Mouse (Mus musculus): ENCODE results near the gene Retsat.
A peak's percentile ranks its signal among the peaks of the same experiment; 100 is the strongest.

Gene Retsat

GRCm38 (mm10) chr6:72590111-72590510 is 8.2 kb upstream of the Retsat start:
- no peak for DNase-seq

DNA sequence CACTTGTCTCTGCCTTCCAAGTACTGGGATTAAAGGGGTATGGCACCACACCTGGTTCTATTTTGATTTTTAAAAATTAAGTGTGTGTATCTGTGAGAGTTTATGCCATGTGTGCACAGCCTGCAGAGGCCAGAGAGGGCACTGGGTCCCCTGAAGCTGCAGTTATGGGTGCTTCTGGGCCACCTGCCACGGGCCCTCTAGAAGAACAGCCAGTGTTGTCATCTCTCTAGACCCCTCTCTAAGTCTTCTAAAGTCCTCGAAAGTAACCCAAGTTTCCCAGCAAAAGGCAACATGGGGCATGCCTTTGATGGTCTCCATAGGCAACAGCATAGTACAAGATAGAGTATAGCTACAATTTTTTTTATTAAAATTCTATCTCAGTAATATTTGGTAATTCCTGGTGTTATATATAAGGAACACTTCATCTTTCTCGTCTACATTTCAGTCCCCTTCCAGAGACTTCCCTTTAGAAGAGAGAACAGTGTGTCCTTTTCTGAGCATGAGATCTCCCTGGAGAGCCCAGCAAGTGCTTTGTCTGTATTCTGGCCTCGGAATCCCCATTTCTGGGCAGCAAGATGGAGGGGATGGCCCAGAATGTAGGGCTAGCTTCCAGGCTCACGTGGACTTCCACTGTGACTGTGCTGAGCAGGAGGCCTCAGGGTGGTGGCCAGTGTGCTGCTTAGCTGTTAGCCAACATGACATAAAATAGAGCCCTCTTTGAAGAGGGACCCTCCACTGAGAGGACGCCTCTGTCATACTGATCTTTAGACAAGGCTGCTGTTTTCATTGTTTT is 5.1 kb upstream of the Retsat start:
- no peak for DNase-seq

- DNase-seq, result no peak
Observed at GRCm38 (mm10) chr6:72593914-72594313, 4.4 kb upstream of the Retsat start.

DNA sequence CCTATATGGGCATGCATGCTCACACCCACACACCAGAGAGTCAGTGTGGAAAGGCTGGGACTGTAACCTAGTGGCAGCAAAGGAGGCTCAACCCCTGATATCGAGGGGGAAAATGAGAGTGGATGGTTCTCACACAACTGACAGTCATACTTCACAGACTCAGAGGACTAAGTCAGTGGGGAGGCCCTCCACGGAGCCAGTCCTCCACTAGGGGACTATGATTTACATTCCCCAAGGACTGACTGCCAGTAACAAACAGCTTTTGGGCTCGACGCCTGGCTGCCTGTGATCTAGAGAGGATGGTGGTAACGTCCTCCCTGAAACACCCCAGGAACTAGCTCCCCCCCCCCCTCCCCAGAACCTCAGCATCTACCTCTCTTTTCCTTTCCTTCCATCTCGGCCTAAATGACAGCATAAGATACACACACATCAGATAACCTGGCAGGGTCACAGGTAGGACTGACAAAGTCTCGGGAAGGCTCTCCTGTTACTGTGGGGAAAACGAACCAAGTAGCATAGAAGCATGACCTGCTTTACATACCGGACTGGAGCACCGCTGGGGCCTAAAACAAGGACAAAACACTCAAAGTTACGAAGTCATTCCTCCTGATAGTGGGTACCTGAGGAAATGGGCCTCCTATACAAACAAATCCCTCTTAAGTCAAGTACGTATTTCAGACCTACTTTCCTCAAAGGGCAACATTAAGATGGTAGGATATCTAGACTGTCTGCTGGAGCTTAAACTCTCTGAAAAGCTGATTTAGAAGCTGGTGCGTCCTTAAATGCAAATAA is 996 bp upstream of the Retsat start:
- DNase-seq, result no peak

DNA sequence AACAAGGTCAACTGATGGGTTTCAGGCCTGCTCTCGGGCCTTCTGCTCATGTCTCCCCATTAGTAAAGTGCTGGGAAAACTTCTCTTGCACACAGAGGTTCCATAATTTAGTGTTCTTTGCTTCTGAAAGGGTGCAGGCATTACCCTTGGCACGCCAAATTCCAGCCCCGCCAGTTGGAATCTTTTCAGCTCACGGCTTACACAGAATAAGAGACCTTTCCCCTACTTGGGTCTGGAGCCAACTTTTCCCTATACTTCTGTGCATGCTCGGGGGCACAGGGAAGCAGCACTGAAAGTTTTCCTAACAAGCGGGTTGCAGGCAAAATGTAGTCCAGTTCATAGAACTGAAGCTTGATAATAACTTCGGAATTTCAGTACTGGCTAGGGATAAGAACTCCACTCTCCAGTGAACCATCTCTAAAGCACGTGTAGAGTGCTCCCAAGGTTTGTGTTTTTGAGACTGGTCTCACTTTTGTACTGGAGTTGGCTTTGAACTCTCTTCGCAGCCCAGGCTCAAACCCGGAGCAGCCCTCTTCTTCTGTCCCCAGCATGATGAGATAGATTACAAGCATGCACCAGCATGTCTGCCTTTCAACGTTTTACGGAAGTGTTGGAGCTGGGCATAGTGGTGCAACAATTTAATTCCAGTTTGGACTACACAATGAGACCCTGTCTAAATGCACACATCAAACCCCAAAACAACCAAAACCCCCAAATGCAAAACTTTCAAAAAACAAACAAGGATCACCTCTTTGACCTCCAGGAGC is 699 bp downstream of the Retsat start:
- no peak for DNase-seq

DNA sequence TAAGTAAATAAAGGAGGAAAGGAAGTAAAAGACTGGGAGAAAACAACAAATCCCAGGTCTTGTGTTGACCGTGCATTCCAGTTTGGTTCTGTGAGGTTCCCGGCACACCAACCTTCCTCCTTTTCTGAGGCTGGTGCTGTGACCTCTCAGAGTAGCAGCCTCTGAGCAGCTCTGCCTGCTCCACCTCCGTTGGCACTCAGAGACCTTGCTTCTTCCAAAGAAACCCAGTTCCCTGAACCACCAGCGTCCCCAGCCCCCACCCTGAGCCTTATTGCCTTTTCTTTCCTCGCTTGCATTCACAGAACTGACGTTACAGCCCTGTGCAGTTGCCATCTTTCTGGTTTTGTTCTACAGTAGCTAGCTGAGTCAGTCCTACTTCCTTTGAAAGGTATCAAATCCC is 1.9 kb downstream of the Retsat start:
- DNase-seq, result no peak

GRCm38 (mm10) chr6:72600771-72601170 is 2.5 kb downstream of the Retsat start:
- no peak for DNase-seq

GRCm38 (mm10) chr6:72601732-72602131 is 3.5 kb downstream of the Retsat start:
- peak; percentile 45 to 71 for DNase-seq

DNA sequence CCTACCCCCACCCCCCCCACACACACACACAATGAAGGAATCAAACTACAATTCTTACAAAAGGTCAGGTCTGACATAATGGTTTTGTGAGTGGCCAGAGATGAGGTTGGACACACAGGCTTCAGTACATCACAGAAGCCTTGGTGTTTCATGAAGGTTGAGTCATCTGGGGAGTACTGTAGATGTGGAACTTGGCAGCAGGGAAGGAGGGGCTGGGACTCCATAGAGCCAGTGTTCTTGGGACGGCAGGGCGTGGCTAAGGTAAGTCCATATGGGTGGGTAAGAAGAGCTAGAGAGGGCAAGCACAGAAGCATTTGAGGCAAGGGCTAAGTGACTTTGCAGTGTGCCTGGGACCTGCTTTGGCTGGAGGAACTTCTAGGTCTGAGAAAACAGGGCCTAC is 5.8 kb downstream of the Retsat start:
- DNase-seq, result no peak

- DNase-seq, result no peak
Observed at GRCm38 (mm10) chr6:72607060-72607459, 8.8 kb downstream of the Retsat start.

GRCm38 (mm10) chr6:72607676-72608075 is 9.4 kb downstream of the Retsat start:
- DNase-seq, result no peak

- DNase-seq, result no peak
Observed at GRCm38 (mm10) chr6:72608662-72609184, 10.4 kb downstream of the Retsat start.

- no peak for DNase-seq
Observed at GRCm38 (mm10) chr6:72610261-72610660, 12.0 kb downstream of the Retsat start.

DNA sequence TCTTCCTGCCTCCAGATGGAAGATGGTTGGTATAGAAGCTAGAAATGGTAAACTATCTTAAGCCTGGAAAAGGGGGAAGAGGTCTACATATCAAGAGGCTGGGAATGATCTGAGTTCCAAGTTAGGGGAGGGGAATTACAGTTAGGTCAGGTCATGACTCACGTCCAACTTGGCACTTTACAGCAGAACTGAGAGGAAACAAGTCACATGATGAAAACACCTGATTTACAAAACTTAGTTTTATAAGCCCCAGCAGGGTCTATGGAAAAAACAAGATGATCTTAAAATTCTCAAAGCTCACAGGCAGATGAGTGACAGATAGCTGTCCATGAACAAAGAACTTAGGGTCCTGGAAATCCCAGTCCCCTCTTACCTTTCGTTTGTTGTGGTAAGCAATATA is 16.9 kb downstream of the Retsat start:
- DNase-seq, result no peak

GRCm38 (mm10) chr6:72615561-72616375 is 17.5 kb downstream of the Retsat start:
- DNase-seq, result peak in 1 of 2 experiments; percentile 29

GRCm38 (mm10) chr6:72616643-72617288 is 18.5 kb downstream of the Retsat start, which contains the start of gene Tgoln1:
Tgoln1 (minus strand) TSS chr6:72617000.
- DNase-seq, result peak; percentile 90 to 94

DNA sequence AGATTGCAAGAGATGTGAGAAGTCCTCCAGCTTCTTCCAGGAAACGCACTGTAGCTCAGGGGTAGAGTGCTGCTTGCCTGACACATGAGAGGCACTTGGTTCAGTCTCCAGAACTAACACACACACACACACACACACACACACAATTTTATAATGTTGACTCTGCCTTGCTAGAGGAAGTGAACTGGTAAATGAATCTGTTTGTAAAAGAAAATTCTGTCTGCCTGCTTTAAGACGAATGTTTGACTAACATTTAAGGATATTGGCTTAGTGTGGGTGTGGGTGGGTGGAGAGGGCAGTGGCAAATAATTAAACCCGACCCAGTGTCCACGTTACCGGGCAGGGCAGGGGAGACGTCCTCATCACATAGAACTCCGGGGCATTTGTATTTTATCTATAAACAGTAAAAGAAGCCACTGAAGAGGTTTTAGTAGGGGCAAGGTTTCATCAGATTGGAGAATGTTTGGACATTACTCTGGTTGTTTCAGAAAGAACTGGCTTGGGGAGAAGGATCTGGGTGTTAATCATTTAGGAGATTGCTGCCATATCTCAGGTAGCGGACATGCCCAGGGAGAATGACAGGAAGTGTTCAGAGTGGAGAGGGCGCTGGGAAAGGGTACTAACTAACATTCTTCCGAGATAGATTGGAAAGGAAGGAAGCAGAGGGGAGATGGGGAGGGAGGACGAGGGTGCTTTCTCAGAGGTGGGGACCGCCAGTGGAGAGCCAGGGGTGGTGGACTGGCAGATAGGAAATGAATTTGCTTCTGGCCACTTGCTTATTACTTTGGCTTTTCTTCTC is 21.7 kb downstream of the Retsat start:
- DNase-seq, result no peak

- DNase-seq, result no peak
Observed at GRCm38 (mm10) chr6:72620920-72621319, 22.6 kb downstream of the Retsat start.

DNA sequence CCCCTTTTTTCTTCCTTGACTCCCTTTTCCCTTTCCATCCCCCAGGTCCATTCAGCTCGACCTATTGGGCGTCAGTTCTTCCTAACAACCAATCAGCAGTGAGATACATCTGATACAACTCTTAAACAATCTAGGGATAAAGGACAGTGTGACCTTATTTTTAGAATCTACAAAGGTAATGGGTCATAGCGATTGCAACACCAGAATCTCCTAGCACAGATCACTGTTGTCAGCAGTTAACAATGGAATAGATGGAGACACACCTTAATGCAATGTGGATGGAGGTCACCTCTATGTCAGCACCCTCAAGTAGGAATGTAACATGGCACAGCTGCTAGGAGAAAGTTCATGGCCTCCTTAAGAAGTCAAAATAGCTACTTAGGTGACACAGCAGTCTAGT is 24.6 kb downstream of the Retsat start:
- no peak for DNase-seq

DNA sequence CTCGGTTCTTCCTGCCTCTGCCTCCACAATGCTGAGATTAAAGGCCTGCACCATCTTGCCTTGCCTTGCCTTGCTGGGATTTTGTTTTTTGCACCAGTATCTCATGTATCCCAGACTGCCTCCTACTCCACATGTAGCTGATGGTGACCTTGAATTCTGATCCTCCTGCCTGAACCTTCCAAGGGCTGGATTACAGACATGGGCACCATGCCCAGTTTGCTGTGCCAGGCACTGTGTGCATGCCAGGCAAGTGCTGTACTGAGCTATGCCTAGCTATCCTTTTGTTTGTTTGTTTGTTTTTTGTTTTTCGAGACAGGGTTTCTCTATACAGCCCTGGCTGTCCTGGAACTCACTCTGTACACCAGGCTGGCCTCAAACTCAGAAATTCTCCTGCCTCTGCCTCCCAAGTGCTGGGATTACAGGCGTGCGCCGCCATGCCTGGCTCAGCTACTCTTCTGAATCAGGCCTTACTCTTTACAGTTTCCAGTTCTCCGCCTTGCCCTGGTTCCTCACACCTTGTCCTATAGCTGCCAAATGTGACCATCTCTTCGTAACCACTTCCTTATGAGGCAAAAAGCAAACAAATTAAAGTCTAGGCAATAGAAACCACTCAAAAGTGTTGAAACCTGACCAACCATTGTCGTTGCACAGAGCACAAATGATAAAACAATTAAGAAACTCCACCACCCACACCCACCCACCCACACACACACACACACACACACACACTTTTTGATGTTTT is 25.6 kb downstream of the Retsat start:
- DNase-seq, result no peak
